Mouse (Mus musculus): ENCODE measurements around the gene Midn.

GRCm38 (mm10) chr10:80139975-80140665 lies 8.0 kb upstream of the Midn start:
- TF ChIP-seq CTCF (IDR thresholded peaks at IDR 0.05; ENCODE audit: extremely low read depth, insufficient read depth, low read length), result no peak
- TF ChIP-seq POLR2A (IDR thresholded peaks at IDR 0.05; ENCODE audit: extremely low read depth, insufficient read depth, low read length), result no peak
